Mouse (Mus musculus): ENCODE results near the gene Snx30.

- TF ChIP-seq TAL1 (IDR thresholded peaks at IDR 0.05; ENCODE audit: low read length) (no peak), GATA1 (IDR thresholded peaks at IDR 0.05; ENCODE audit: low read length) (no peak)
Measured at GRCm38 (mm10) chr4:59898521-59898919, 92.9 kb downstream of the Snx30 start.

All from erythroblast, embryonic 14.5 days (primary cell).